Mouse (Mus musculus) liver, embryonic 14.5 days (tissue): Measurements from ENCODE around the gene Mymx. TPM values are rescaled to one million over a fixed set of nuclear protein-coding genes. Genes with fewer than 3 reads are reported as not detected.

Experiments
- ATAC-seq: fragments of 200-750 bp; cut with Nextera tagmentation; 2 replicates; pipeline ENCODE4 v1.8.0; 2017; ENCODE audit warnings: moderate number of reproducible peaks, mild to moderate bottlenecking, moderate library complexity; ENCODE audit not compliant: insufficient read depth
- DNase-seq, 3 experiments: peaks; one replicate each; pipeline ENCODE4 v3.0.0-alpha.2; 2012 to 2013; ENCODE audit warnings: low read depth in 3 of 3, low spot score in 3 of 3
- H3K27ac ChIP-seq: fragments of 300-500 bp; sonication (generic); 2 replicates; pipeline ENCODE4 v1.5.1; 2014; ENCODE audit warnings: moderate library complexity, mild to moderate bottlenecking, control low read depth, inconsistent platforms
- H3K27me3 ChIP-seq: fragments of 300-500 bp; sonication (generic); 2 replicates; pipeline ENCODE4 v1.6.1; 2014; ENCODE audit warnings: mild to moderate bottlenecking, low read length, moderate library complexity; ENCODE audit not compliant: control insufficient read depth, insufficient read depth
- H3K36me3 ChIP-seq: fragments of 300-500 bp; sonication (generic); replicated peaks from 2 replicates; pipeline ENCODE4 v1.6.1; 2014; ENCODE audit warnings: low read depth; ENCODE audit not compliant: control insufficient read depth, insufficient read depth
- H3K4me1 ChIP-seq, 2 experiments: fragments of 200-500 bp in 1 of 2; fragments of 300-500 bp in 1 of 2; sonication (generic) in 1 of 2; replicated peaks; 2 replicates each; pipeline ENCODE4 v1.6.1; 2012 to 2014; ENCODE audit warnings: antibody characterized with exemption in 1 of 2, inconsistent platforms in 1 of 2, low read length in 1 of 2; ENCODE audit not compliant: control insufficient read depth in 2 of 2, insufficient read depth in 2 of 2
- H3K4me2 ChIP-seq: fragments of 300-500 bp; sonication (generic); 2 replicates; pipeline ENCODE4 v1.6.1; 2014; ENCODE audit warnings: low read depth, mild to moderate bottlenecking, control low read depth, moderate library complexity
- H3K4me3 ChIP-seq, 2 experiments: fragments of 200-500 bp in 1 of 2; fragments of 300-500 bp in 1 of 2; sonication (generic) in 1 of 2; 2 replicates each; pipeline ENCODE4 v1.5.1; 2012 to 2014; ENCODE audit warnings: low read depth in 2 of 2, low read length in 2 of 2, mild to moderate bottlenecking in 2 of 2, control low read depth in 1 of 2, inconsistent platforms in 1 of 2, moderate library complexity in 1 of 2; ENCODE audit not compliant: insufficient read depth in 1 of 2
- H3K9ac ChIP-seq: fragments of 300-500 bp; sonication (generic); replicated peaks from 2 replicates; pipeline ENCODE4 v1.6.1; 2014; ENCODE audit warnings: mild to moderate bottlenecking, control low read depth, moderate library complexity
- H3K9me3 ChIP-seq: fragments of 300-500 bp; sonication (generic); 2 replicates; pipeline ENCODE4 v1.6.1; 2016; ENCODE audit warnings: low read length, mixed read lengths; ENCODE audit not compliant: control insufficient read depth
- CTCF ChIP-seq: IDR thresholded peaks from 2 replicates; pipeline ENCODE4 v1.5.1; 2016; ENCODE audit warnings: antibody characterized with exemption, low read depth, control low read depth
- EP300 ChIP-seq: IDR thresholded peaks from 2 replicates; pipeline ENCODE4 v1.6.1; 2016; ENCODE audit warnings: antibody characterized with exemption, low read depth
- WGBS: fragments of 180-500 bp; shearing (Covaris S2); extraction: QIAGEN DNeasy Blood & Tissue Kit; methylation state at CpG from one replicate; pipeline ENCODE4 v1.1.7; 2014; ENCODE audit not compliant: insufficient replicate concordance; 5-methylcytosine and 5-hydroxymethylcytosine counted together
- polyA plus RNA-seq, 2 experiments: library from polyadenylated mRNA; depleted of rRNA in 1 of 2; stranded (reverse) in 1 of 2; unstranded in 1 of 2; fragments of >200 nt; fragmentation: Nextera tagmentation in 1 of 2; extraction: Ambion mirVana in 1 of 2; gene quantifications; 2 replicates each; pipeline versions ENCODE4 v1.2.1 to v1.2.3; 2012 to 2014

Gene Mymx
- polyA plus RNA-seq, 2 experiments: not detected

GRCm38 (mm10) chr17:45582715-45583355, 19.1 kb downstream of the Mymx start:
- Histone ChIP-seq H3K4me2 (peak overlapping the region; percentile 51), H3K36me3 (peaks cover 39% of the 10 kb centered on the region), H3K9ac (no peak overlapping the region), H3K9me3 (no peaks in the 10 kb centered on the region; the same call in 1 of the 2 replicates), H3K27ac (peak overlapping the region; percentile 80), H3K27me3 (no peaks in the 10 kb centered on the region), H3K4me1 (peaks cover 24 to 32% of the 10 kb centered on the region in 2 experiments), H3K4me3 (no peak overlapping the region)
- 43% methylated on average over 6 of the region's 6 CpGs for WGBS
- ATAC-seq (peak; percentile 58), DNase-seq (peak in 1 of 3 experiments; percentile 44)
- TF ChIP-seq CTCF (peak; percentile 93), EP300 (no peak)

- peak; percentile 74 for TF ChIP-seq EP300
- no peak for TF ChIP-seq CTCF
- H3K36me3 ChIP-seq: peaks cover 34% of the 10 kb centered on the region
- no peaks in the 10 kb centered on the region; the same call in 1 of the 2 replicates for H3K9me3 ChIP-seq
- peak in 2 of 3 experiments; percentile 69 to 74 for DNase-seq
- H3K9ac ChIP-seq: 0 out of 2 replicates have a peak overlapping the region, but pooled peaks have one; percentile 7
- 33% methylated on average over 6 of the region's 6 CpGs for WGBS
- H3K4me1 ChIP-seq: peaks cover 24 to 32% of the 10 kb centered on the region in 2 experiments
- ATAC-seq: peak; percentile 72
- peak overlapping the region; percentile 51 for H3K4me2 ChIP-seq
- no peak overlapping the region for H3K4me3 ChIP-seq
- H3K27ac ChIP-seq: peak overlapping the region; percentile 80
- no peaks in the 10 kb centered on the region for H3K27me3 ChIP-seq
Measured at GRCm38 (mm10) chr17:45582188-45582587, 19.7 kb downstream of the Mymx start.

GRCm38 (mm10) chr17:45581567-45581983, 20.3 kb downstream of the Mymx start:
- Histone ChIP-seq H3K9me3 (no peaks in the 10 kb centered on the region), H3K4me2 (peak overlapping the region; percentile 51), H3K27ac (peak overlapping the region; percentile 80), H3K4me3 (no peak overlapping the region), H3K4me1 (peaks cover 24 to 32% of the 10 kb centered on the region in 2 experiments), H3K9ac (no peak overlapping the region; the same call in 1 of the 2 replicates), H3K36me3 (peaks cover 28% of the 10 kb centered on the region), H3K27me3 (no peaks in the 10 kb centered on the region)
- WGBS: 3% methylated on average over 2 of the region's 2 CpGs
- DNase-seq: peak; percentile 75 to 80 (median 77)
- peak; percentile 40; the same call in 1 of the 2 replicates for ATAC-seq
- TF ChIP-seq EP300 (no peak), CTCF (peak; percentile 95)

DNA sequence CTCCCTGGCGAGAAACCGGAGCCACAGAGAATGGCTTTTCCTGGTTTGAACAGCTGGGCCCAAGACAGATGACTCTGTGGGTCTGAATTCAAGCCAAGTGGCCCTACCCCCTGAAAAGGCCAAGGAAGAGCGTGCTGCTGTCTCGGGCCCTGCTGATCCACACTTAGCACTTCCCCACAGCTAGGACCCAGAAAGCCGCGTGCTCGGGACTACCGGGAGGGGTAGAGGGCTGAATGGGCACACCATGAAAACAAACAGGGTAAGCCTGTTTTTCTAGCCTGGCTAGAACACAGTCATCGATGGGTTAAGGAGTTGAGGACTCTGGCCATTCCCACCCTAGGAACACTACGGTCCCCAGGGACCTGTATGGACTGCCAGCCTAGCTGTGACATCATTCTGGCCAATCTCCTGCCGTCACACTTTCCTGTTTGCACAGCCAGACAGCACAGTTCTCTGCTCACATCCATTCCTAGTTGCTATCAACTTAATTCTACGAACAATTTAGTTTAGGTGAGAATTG, 20.9 kb downstream of the Mymx start:
- no peak overlapping the region for H3K4me3 ChIP-seq
- peak overlapping the region; percentile 51 for H3K4me2 ChIP-seq
- DNase-seq: no peak
- peak overlapping the region; percentile 80 for H3K27ac ChIP-seq
- TF ChIP-seq CTCF (no peak), EP300 (no peak)
- H3K27me3 ChIP-seq: no peaks in the 10 kb centered on the region
- no peak overlapping the region; the same call in 1 of the 2 replicates for H3K9ac ChIP-seq
- H3K36me3 ChIP-seq: peaks cover 22% of the 10 kb centered on the region
- ATAC-seq: no peak
- peaks cover 24 to 32% of the 10 kb centered on the region in 2 experiments for H3K4me1 ChIP-seq
- H3K9me3 ChIP-seq: no peaks in the 10 kb centered on the region
- 35% methylated on average over 12 of the region's 12 CpGs for WGBS

GRCm38 (mm10) chr17:45579554-45579953, 22.3 kb downstream of the Mymx start:
- Histone ChIP-seq H3K9ac (no peak overlapping the region), H3K4me1 (peaks cover 21 to 30% of the 10 kb centered on the region in 2 experiments), H3K27me3 (no peaks in the 10 kb centered on the region), H3K4me2 (no peak overlapping the region), H3K36me3 (peaks cover 8% of the 10 kb centered on the region), H3K27ac (no peak overlapping the region), H3K9me3 (no peaks in the 10 kb centered on the region), H3K4me3 (no peak overlapping the region)
- DNase-seq (no peak), ATAC-seq (no peak)
- 70% methylated on average over 4 of the region's 4 CpGs for WGBS
- no peak for TF ChIP-seq EP300
- no peak for TF ChIP-seq CTCF
